Mouse (Mus musculus) E14TG2a.4 (cell line): ENCODE measurements around the gene Phb2.

Source experiments
- CTCF ChIP-seq: conservative IDR thresholded peaks from 2 replicates; pipeline ENCODE4 v1.5.1; 2014; ENCODE audit warnings: low read length
- NANOG ChIP-seq: IDR thresholded peaks from 2 replicates; pipeline ENCODE4 v1.6.1; 2014; ENCODE audit warnings: borderline replicate concordance, low read length, mixed read lengths

GRCm38 (mm10) chr6:124679486-124679885 lies 32.6 kb upstream of the Phb2 start:
- TF ChIP-seq CTCF: no peak
- TF ChIP-seq NANOG: no peak
